Mouse (Mus musculus) embryo, embryonic 11 days (tissue): ENCODE measurements around the gene Mfsd12.

Experiments
- DNase-seq: peaks from one replicate; pipeline ENCODE4 v3.0.0-alpha.2; 2015

Gene Mfsd12

DNA sequence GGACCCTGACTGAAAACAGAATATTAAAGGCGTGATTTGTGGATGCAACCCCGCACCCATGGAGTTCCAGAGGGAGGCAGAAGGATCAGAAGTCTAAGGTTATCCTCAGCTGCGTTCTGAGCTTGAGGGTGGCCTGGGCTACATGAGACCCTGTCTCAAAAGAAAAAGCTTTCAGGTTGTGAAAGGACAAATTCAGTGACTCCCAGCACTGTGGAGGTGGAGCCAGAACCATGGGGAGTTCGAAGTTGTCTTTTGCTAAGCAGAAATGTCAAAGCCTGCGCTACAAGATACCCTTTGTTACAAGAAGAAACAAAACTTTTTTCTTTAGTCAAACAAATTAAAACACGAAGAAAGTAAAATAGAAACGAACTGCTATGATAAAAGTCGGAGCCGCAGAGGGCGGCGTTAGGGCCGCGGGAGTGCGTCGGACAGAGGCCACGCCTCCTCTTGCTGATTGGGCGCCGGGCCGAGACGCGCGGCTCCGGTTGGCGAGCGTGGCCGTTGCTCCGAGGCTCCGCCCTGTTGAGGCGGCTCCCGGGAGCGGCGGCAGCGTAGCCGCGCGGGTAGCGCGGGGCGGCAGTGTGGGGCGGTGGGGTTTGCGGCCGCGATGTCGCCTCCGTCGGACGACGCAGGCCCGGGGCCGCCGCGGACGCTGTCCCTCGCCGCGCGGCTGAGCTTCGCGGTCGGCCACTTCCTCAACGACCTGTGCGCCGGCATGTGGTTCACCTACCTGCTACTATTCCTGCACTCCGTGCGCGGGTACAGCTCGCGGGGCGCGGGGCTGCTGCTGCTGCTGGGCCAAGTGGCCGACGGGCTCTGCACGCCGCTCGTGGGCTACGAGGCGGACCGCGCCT, at the start of gene Mfsd12:
Gene Mfsd12, plus strand, starts transcription at position 501 of the 854 bp plus-strand sequence.
- peak; percentile 96 for DNase-seq

DNA sequence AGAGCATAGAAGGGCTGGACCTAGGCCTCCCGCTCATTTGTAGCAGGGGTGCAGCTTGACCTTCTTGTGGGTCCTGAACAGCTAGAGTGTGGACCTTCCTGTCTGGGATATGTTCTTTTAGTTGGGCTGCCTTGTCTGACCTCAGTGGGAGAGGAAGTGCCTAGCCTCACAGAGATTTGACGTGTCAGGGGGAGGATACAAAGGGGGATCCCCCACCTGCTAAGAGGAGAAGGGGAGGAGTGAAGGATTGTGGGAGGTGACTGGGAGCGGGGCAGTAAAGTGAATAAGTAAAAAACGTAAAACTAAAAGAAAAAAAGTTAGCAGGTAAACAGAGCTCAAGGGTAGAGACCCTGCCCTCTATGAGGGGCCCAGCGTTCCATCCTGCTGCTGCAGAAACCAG, 47.7 kb upstream of the Mfsd12 start:
- no peak for DNase-seq

DNA sequence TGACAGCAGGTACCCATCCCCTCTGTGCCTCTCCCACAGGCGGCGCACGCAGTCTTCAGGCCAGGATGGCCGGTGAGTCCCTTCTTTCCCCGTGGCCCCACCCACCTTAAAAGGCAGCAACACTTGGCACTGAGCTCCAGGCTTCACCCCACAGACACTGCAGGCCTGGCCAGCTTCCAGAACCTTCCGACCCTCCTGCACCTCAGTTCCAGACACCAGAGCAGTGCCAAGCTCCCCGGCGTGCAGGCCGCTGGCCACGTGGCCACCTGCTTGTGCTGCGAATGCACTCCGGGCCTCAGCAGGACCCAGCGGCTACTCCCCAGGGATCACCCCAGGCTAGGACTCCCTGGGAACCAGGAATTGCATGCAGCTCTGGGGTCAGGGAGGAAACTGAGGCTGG, 43.7 kb upstream of the Mfsd12 start:
- no peak for DNase-seq

DNA sequence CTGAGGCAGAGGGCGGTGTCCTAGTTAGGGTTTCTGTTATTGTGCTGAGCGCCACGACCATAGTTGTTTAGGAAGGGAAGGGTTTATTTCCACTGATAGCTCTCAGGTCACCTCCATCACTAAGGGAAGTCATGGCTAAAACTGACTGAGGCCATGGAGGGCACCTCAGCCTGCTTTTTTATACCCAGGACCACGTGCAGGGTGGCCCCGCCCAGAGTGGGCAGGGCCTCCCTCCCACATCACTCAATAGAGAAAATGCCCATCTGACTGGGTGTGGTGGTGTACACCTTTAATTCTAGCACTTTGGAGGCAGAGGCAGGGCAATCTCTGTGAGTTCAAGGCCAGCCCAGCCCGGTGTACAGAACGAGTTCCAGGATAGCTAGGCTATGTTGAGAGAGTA, 43.1 kb upstream of the Mfsd12 start:
- DNase-seq, result no peak

DNA sequence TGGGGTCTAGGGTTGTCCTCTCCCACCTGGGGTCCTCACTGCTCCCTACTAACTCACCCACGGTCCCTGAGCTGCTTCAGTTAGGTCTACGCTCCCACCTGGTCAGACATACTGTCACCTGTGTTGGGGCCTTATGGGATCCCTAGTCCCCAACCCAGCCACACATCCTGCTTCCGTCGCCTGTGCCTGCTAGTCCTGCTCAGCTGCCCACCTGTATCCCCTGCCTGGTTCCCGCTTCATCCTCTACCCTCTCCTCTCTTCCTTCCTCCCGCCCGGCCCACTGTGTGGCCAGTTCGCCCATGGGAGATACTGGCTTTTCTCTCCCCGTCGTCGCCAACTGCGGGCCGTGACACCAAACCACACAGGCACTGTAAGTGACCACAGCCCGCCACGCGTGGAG, 41.7 kb upstream of the Mfsd12 start:
- no peak for DNase-seq

DNA sequence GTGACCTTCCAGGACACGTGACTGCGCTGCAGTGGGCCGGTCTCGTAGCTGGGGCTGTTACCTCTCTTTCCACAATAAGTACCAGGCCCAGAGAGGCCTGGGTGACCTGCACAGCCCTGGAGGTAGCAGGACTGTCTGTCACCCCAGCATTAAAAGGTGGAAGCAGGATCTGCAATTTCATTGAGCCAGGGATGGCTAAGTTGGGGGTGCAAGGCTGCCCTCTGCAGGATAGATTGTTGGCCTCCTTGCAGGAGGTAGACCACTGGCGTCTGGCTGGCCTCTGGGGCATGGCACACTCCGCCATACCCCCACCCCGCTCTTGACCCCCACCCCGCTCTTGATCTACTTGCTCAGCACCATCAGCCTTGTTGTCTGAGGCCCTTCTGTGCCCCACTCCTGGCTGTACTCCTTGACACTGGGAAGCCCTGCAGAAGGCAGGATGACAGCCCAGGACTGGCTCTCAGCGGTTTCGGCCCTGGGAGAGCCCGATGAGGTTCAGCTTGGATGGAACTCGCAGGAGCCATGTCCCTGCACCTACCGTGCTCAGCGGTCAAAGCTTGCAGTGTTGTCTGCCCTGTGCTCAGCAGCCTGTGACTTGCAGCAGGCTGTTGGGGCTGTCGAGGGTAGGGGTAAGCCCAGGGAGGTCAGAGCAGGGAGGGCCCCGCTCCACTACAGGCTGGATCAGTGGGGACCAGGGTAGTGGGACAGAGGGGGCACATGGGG, 40.8 kb upstream of the Mfsd12 start:
- peak; percentile 55 for DNase-seq

DNA sequence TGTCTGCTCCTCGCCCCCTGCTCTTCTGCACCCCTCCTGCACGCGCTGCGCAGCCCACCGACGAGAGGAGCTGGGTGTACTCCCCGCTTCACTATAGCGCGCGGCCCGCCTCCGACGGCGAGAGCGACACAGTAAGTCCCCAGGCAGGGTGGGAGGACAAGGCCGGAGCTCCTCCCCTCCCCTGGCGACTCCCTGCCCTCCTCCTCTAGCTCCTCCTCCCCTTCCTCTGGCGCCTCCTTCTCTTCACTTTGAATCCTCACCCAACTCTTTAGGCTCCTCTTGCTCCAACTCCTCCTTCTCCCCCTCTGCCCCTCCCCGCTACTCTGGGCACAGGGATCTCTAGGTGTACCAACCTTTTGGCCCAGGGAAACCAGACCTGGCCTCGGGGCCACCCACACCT, 40.0 kb upstream of the Mfsd12 start:
- DNase-seq, result peak; percentile 65

DNA sequence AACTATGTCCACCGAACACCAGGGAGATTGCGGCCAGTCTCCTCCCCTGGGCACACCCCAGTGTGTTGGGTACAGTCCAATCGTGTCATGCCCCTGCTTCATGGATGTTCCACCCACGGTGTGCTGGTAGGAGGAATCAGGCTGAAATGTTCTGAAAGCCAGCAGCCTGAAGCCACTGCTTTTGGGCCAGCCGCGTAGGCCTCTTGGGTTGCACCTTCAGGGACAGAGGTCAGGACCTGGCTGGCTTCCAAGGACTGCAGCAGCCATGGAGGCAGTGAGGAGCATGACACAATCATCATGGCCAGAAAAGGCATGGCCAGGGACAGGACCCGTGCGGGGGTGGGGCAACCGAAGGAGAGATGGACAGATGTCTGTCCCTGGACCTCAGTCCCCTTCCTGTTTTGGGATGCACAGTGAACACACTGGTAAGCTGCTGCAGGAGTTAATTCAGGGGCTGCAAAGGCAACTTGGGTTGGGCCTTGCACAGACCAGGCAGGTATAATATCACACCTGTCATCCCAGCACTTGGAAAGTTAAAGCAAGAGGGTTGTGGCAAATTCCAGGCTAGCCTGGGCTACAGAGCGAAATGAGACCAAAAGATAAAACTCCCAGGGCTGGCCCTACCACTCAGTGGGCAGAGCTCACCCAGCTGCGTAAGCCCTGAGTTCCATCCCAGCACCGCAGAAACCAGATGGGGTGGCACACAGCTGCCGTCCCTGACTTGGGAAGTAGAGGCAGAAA, 38.5 kb upstream of the Mfsd12 start:
- DNase-seq, result no peak

DNA sequence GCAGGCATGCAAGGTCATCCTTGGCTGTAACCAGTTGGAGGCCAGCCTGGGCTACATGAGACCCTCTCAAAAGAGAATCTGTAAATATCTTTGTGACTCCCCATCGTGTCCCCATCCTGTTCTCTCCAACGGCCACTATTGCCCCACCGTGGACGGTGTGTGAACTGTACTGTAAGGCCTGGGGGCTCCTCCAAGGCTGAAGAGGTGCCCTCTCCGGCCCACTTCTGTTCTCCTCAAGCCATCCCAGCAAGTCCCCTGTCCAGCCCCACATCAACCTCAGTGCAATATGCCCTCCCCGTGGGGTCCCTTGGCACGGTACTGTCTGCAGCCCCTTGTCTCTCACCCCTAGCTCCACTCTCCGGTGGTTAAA, 38.0 kb upstream of the Mfsd12 start:
- DNase-seq, result no peak

DNA sequence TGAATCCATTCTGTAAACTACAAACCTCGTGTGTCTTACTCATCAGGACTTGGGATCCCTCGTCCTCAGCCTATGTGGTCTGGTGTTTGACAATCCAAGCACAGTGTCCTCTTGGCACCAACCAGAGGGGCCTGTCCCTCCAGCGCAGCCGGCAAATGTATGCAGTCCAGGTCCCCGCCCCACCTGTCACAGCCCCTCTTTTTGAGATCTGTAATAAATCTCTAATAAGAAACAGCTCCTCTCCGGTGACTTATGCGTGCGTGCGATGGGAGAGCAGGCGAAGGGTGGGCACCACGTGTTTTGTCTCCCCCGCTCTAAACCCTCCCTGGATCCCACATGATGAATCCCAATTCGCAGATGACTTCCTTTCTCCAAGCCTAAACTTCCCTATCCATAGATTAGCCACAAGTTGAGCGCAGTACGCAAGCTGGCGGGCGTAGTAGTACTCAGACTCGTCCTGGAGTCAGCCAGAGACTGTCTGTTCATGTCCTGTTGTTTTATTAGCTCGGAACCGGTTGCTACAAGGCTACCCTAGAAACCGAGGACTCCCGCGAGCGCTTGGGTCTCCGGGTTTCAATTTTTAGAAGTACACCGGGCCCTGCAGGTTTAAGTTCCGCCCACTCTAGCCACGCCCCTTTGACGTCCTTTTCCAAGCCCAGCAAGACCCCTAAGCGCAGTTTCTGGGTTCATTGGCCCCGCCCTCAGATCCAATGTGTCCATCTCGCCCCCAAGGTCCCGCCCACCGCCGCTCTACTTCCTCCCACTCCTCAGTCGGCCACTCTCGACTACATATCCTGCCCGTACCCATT, 37.3 kb upstream of the Mfsd12 start:
- peak; percentile 99 for DNase-seq

DNA sequence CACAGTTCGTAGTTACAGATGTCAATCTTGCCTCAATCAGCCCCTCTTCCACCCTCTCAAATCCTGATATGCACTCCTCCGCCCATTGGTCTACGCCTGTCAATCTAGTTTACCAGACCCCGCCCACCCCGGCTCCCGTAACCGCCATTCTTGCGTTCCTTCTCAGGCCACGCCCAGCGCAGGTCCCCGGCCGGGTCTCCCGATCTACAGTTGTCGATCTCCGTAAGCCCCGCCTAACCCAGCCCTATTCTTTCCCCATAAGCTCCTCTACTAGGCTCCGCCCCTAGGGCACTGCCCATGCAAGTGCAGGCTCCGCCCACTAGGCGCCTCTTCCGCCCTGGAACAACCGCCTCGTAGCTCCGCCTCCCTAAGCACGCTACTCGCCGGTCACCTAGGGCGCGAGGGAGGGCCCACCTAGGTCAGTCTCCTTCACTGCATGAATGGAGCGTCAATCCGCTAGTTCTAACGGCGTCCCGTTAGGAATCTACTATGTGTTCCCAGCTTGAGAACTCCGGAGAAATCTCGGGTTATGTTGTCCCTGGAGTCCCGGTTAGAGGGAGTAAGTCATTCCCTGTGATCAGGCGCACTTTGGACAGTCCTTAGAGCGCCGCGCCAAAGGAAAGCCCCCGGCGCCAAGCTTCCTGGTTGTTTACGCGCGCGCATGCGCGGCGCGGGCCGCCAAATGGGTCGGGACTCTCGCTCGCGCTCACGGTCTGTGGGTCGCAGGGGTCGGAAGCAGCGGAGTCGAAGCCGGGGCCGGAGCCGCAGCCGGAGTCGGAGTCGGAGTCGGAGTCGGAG, 36.5 kb upstream of the Mfsd12 start, which contains the start of gene Cactin:
Gene Cactin, plus strand, starts transcription at position 554 of the 798 bp plus-strand sequence.
- peak; percentile 100 for DNase-seq

DNA sequence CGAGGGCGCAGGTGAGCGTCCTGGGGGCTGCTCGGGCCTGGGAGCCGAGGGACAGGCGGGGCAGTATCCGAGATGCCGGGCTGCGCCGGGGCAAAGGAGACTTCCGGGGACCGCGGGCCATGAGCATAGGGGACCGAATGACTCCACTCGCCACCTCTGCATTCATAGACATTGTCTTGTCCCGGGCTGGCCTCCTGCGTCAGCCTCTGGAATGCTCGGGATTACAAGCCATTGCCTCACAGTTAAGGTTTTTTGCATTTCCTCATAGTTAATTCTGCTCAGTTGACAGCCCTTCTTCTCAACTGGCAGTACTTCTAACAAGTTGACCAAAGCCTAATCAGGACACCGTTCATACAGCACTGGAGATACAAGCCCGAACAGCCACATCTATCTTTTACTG, 35.9 kb upstream of the Mfsd12 start:
- no peak for DNase-seq

DNA sequence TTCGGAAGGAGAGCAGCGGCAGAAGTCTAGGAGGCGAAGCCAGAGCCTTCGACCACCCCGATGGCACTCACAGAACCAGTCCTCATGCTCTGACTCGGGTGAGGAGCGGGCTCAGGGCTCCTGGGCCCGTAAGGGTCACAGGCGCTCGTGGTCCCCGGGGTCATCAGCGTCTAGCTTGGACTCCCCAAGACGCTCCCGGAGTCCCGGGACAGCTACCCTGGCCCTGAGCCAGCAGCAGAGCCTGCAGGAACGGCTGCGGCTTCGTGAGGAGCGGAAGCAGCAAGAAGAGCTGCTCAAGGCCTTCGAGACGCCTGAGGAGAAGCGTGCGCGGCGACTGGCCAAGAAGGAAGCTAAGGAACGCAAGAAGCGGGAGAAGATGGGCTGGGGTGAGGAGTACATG, 34.8 kb upstream of the Mfsd12 start:
- no peak for DNase-seq

DNA sequence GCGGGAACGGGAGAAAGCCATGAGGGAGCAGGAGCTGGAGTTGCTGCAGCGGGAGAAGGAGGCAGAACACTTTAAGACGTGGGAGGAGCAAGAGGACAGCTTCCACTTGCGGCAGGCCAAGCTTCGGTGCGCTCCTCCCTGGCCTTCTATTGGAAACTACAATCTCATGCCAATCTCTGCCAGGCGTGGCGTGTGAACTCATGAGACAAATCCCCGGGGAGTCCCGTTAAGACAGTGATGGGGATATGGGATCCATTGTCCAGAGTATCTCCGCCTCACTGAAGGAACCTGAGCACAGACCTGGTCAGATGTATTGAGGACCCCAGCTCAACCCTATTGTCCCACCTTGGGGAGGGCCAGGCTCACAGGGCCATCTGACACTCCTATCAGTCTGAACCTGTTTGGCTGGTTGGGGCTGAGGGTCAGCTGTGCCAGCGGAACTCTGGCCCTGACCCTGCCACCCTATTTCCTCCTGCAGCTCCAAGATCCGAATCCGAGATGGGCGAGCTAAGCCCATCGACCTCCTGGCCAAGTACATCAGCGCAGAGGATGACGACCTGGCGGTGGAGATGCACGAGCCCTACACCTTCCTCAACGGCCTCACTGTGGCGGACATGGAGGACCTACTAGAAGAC, 34.0 kb upstream of the Mfsd12 start:
- DNase-seq, result no peak

DNA sequence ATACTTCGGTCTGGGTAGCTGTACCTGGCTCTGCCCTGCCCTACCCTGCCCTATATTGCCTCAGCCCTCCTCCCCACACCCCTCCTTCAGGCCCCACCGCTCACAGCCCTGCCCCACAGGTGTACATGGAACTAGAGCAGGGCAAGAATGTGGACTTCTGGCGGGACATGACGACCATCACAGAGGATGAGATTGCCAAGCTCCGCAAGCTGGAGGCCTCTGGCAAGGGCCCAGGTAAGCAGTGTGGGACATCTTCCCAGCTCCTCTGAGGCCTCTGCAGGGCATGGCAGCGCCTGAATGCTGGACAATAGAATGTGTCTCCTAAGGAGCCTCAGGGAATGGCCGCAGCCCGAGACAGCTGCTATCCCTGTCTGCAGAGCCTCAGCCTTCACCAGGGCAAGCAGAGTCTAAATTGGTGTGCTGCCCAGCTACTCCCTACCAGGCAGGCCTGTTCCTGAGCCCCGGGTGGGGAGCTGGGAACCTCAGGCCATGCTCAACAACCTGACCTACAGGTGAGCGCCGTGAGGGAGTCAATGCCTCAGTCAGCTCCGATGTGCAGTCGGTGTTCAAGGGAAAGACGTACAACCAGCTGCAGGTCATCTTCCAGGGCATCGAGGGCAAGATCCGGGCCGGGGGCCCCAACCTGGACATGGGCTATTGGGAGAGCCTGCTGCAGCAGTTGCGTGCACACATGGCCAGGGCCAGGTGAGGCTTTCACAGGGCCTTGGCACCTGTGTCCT, 33.3 kb upstream of the Mfsd12 start:
- no peak for DNase-seq

DNA sequence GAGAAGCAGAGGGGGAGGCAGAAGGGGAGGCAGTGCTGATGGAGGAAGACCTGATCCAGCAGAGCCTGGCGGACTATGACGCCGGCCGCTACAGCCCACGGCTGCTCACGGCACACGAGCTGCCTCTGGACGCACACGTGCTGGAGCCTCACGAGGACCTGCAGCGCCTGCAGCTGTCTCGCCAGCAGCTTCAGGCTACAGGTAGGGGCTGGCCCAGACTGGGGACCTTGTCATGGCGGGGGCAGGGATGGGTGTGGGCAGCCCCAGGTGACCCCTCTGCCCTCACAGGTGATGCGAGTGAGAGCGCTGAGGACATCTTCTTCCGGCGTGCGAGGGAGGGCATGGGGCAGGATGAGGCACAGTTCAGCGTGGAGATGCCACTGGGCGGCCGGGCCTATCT, 32.1 kb upstream of the Mfsd12 start:
- no peak for DNase-seq

DNA sequence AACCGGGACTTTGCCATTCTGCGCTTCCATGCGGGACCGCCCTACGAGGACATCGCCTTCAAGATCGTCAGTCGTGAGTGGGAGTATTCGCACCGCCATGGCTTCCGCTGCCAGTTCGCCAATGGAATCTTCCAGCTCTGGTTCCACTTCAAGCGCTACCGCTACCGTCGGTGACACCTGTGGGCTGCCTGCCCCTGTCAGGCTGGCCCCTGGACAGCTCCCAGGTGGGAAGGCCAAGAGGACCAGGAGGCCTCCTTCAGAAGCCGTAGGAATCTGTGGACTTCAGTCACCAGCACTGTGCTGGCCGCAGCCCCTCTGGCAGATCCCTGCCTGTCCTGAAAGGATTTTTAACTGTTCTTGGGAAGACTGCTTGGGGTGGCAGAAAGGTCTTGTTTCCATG, 31.5 kb upstream of the Mfsd12 start:
- DNase-seq, result no peak

DNA sequence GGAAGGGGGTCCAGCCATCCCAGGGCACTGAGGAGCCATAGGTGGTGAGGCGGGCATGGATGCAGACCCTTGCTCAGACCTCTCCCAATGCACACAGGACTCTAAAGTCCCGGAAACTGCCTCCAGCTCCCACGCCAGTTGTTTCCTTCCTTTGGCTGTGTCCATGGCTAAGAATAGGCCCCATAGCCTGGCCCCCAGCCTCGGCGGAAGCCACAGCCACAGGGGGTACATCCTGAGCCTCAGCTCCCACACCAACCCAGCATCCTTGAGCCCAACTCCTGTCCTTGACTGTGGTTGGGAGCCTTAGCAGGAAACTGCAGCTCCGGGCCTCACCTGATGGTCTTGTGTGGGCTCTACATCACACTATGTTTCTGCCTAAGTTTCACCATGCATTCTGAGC, 30.4 kb upstream of the Mfsd12 start:
- DNase-seq, result no peak

DNA sequence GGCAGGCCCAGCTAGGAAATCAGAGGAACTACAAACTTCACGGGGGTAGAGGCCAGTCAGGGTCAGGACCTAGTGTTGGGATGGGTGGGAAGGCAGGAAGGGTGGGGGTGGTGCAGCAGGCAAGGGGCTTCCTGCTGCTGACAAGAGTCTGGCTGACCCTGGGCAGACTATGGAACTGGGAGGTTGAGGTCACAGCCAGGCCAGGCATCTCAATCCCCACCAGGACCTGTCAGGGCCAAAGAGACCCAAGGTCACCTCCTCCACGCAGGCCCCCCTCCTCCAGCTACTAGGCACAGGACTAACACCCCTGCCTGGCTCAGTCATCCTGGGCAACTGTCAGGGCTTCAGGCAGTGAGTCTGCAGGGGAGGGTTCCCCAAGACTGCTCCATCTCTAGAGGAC, 29.3 kb upstream of the Mfsd12 start:
- DNase-seq, result no peak

DNA sequence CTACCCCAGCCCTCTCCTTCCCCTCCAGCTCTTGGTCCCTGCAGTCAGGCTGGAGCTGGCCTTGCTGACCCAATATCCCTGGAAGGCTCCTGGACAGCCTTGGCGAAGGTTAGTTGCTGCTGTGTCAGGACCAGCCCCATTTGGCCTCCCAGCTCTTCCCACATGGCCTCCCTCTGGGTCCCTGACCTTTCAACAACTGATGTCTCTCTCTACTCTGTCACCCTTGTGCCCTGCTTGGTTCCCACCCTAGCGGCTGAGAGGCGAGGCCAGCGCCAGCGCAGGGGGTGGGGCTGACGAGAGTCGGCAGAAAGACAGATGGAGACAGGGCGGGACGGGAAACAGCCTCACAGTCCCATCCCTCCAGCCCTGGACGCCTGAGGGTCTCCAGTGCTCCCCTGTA, 28.9 kb upstream of the Mfsd12 start, which contains the start of gene Tbxa2r:
Gene Tbxa2r, plus strand, starts transcription at position 346 of the 400 bp plus-strand sequence.
- DNase-seq, result peak; percentile 45
